Mouse (Mus musculus): ENCODE data around the gene Cabp4. TPM values are rescaled to one million over a fixed set of nuclear protein-coding genes. Genes with fewer than 3 reads are reported as not detected.

Cabp4 gene
- polyA plus RNA-seq, 1 experiment from 2014 or later, result not detected

DNA sequence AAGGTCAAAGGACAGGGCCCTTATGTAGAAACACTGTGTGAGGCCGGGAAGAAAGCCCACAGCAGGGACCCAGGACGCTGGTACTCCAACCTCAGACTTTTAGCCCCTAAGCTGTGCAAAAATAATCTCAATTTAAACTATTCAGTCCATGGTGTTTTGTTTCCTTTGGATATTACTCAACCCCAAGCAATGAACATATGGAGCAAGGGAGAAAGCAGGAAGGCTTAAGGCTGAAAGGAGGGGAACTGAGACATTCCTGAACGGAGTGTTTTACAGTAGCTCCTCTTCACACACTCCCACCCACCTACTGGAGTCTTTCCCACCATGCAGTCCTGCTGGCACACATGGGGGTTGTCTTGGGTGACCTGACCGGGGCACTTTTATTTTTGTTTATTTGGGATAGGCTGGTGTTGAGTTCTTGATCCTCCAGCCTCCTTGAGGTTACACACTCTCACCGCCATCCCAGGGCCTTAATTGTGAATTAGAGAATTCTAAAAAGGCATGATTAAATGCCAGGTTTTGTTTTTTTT, 49.0 kb downstream of the Cabp4 start:
- Histone ChIP-seq H3K27me3 (replicated peaks; ENCODE audit: control insufficient read depth, insufficient read depth, low read length) (peaks cover 7% of the 10 kb centered on the region), H3K9me3 (ENCODE audit: control insufficient read depth, low read length) (no peaks in the 10 kb centered on the region), H3K4me1 (ENCODE audit: control insufficient read depth, insufficient read depth, low read length) (peaks cover 12% of the 10 kb centered on the region), H3K4me2 (ENCODE audit: low read depth, low read length) (no peak overlapping the region), H3K36me3 (ENCODE audit: control insufficient read depth, insufficient read depth, low read length) (no peaks in the 10 kb centered on the region), H3K4me3 (ENCODE audit: low read depth, low read length) (no peak overlapping the region), H3K27ac (replicated peaks; ENCODE audit: low read depth, low read length) (no peak overlapping the region), H3K9ac (ENCODE audit: low read depth, low read length) (no peak overlapping the region)
- DNase-seq (ENCODE audit: low spot score) (no peak), ATAC-seq (ENCODE audit: low read depth) (no peak)
- WGBS, result 68% methylated on average over 5 of the region's 5 CpGs

DNA sequence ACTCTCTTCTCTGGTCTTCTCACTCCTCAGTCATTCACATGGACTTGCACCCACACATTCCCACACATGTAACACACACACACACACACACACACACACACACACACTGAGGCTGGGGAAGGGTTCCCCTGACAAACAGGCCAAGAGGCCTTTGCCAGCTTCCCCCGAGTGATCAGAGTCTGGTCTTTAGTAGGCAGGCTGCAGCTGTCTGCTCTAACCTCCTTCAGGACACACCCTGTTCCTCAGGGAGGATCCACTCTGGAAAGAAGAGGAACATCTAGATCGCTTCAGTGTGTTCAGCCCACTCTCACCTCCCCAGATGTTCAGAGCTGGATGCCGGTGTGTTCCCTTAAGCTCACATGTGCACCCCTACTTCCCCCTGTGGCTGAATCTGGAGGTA, 49.5 kb downstream of the Cabp4 start:
- DNase-seq (ENCODE audit: low spot score), result no peak
- ATAC-seq (ENCODE audit: low read depth), result no peak
- Histone ChIP-seq H3K4me1 (ENCODE audit: control insufficient read depth, insufficient read depth, low read length) (peaks cover 7% of the 10 kb centered on the region; the same call in 1 of the 2 replicates), H3K36me3 (ENCODE audit: control insufficient read depth, insufficient read depth, low read length) (no peaks in the 10 kb centered on the region), H3K4me2 (ENCODE audit: low read depth, low read length) (no peak overlapping the region), H3K9ac (ENCODE audit: low read depth, low read length) (no peak overlapping the region), H3K27me3 (replicated peaks; ENCODE audit: control insufficient read depth, insufficient read depth, low read length) (peaks cover 3% of the 10 kb centered on the region), H3K4me3 (ENCODE audit: low read depth, low read length) (no peak overlapping the region), H3K9me3 (ENCODE audit: control insufficient read depth, low read length) (no peaks in the 10 kb centered on the region), H3K27ac (replicated peaks; ENCODE audit: low read depth, low read length) (no peak overlapping the region)
- WGBS, result 67% methylated on average over 3 of the region's 3 CpGs

DNA sequence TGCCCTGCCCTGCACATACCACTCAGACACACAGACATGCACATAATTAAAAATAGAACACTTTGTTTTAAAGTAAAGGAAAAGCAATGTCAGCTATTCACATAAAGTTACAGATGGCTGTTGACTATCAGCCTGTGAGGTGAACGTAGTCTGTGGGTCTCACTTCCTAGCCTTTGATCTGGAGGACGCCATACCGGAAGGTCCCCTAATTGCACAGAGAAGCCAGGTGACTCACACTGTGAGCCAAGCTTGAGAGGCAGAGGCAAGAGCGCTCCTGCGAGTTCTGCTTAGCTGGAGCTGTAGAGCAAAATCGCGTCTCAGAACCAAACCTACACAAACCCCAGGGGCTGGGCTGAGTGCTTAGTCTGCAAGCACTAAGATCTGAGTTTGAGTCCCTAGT, 50.1 kb downstream of the Cabp4 start:
- no peak overlapping the region for H3K9ac ChIP-seq (ENCODE audit: low read depth, low read length)
- no peaks in the 10 kb centered on the region for H3K36me3 ChIP-seq (ENCODE audit: control insufficient read depth, insufficient read depth, low read length)
- peaks cover 4% of the 10 kb centered on the region; the same call in 1 of the 2 replicates for H3K4me1 ChIP-seq (ENCODE audit: control insufficient read depth, insufficient read depth, low read length)
- WGBS, result 72% methylated on average over 7 of the region's 7 CpGs
- no peak overlapping the region for H3K4me3 ChIP-seq (ENCODE audit: low read depth, low read length)
- no peaks in the 10 kb centered on the region for H3K27me3 ChIP-seq (replicated peaks; ENCODE audit: control insufficient read depth, insufficient read depth, low read length)
- no peaks in the 10 kb centered on the region for H3K9me3 ChIP-seq (ENCODE audit: control insufficient read depth, low read length)
- ATAC-seq (ENCODE audit: low read depth) (no peak), DNase-seq (ENCODE audit: low spot score) (no peak)
- no peak overlapping the region for H3K27ac ChIP-seq (replicated peaks; ENCODE audit: low read depth, low read length)
- no peak overlapping the region for H3K4me2 ChIP-seq (ENCODE audit: low read depth, low read length)

DNA sequence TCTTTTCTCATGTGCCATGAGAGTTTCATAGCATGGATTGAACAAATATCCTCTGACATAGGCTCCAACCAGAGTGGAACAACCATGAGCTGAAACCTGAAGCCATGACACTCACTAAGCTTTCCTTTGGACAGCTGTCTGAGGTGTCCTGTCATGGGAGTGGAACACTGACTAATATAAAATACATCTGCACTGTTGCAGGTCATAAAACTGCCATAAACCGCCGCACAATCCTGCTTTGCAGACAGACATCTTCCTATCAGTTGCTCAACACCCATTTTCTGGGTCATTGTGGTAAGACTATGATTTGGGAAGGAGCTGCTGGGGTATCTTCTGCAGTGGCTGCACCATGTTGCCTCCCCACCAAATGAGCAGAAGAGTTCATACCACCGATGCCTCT, 51.1 kb downstream of the Cabp4 start:
- peaks cover 4% of the 10 kb centered on the region; the same call in 1 of the 2 replicates for H3K4me1 ChIP-seq (ENCODE audit: control insufficient read depth, insufficient read depth, low read length)
- no peaks in the 10 kb centered on the region for H3K27me3 ChIP-seq (replicated peaks; ENCODE audit: control insufficient read depth, insufficient read depth, low read length)
- no peak overlapping the region for H3K4me2 ChIP-seq (ENCODE audit: low read depth, low read length)
- no peaks in the 10 kb centered on the region for H3K36me3 ChIP-seq (ENCODE audit: control insufficient read depth, insufficient read depth, low read length)
- 90% methylated on average over 3 of the region's 3 CpGs for WGBS
- H3K9me3 ChIP-seq (ENCODE audit: control insufficient read depth, low read length), result no peaks in the 10 kb centered on the region
- H3K4me3 ChIP-seq (ENCODE audit: low read depth, low read length), result no peak overlapping the region
- no peak overlapping the region for H3K27ac ChIP-seq (replicated peaks; ENCODE audit: low read depth, low read length)
- ATAC-seq (ENCODE audit: low read depth) (no peak), DNase-seq (ENCODE audit: low spot score) (no peak)
- H3K9ac ChIP-seq (ENCODE audit: low read depth, low read length), result no peak overlapping the region

DNA sequence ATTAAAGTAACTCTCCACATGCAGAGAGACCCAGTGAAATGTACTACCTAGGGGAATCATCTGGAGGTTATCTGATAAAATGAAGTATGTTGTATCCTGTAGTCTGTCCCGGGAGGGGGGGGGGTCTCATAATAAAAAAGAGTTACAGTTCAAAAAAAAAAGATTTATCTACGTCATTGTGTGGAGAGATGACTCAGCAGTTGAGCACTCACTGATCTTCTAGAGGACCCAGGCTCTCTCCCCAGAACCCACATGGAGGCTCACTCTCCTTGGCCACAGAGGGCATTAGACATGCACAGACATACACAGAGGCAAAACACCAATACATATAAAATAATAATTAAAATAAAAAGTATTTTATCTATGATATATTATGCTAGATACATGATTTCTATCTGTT, 52.5 kb downstream of the Cabp4 start:
- no peaks in the 10 kb centered on the region for H3K36me3 ChIP-seq (ENCODE audit: control insufficient read depth, insufficient read depth, low read length)
- no peak overlapping the region for H3K27ac ChIP-seq (replicated peaks; ENCODE audit: low read depth, low read length)
- no peak for ATAC-seq (ENCODE audit: low read depth)
- H3K9me3 ChIP-seq (ENCODE audit: control insufficient read depth, low read length), result no peaks in the 10 kb centered on the region
- H3K4me2 ChIP-seq (ENCODE audit: low read depth, low read length), result no peak overlapping the region
- no peak overlapping the region for H3K4me3 ChIP-seq (ENCODE audit: low read depth, low read length)
- H3K4me1 ChIP-seq (ENCODE audit: control insufficient read depth, insufficient read depth, low read length), result no peaks in the 10 kb centered on the region
- H3K27me3 ChIP-seq (replicated peaks; ENCODE audit: control insufficient read depth, insufficient read depth, low read length), result no peaks in the 10 kb centered on the region
- H3K9ac ChIP-seq (ENCODE audit: low read depth, low read length), result no peak overlapping the region
- DNase-seq (ENCODE audit: low spot score), result no peak
- WGBS, result 58% methylated on average over 2 of the region's 2 CpGs

DNA sequence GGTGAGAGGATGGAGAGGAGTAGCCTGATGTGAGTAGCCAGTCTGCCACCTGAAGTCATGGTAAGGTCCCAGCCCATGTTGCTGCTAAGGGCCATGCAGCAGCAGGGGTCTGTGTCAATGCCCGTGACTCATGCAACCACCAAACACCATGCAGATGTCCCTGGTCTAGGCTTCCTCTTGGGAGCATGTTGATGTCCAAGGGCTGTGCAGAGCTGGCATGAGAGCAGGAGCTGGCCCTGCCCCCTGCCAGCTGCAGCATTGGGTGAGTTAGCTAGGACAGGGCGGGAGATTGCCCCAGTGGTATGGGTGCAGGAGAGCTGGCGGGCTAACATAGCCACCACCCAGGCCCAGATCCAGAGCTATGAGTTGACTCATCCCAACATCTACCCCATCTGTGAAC, 53.4 kb downstream of the Cabp4 start:
- Histone ChIP-seq H3K27ac (replicated peaks; ENCODE audit: low read depth, low read length) (no peak overlapping the region), H3K9me3 (ENCODE audit: control insufficient read depth, low read length) (no peaks in the 10 kb centered on the region), H3K4me3 (ENCODE audit: low read depth, low read length) (no peak overlapping the region), H3K9ac (ENCODE audit: low read depth, low read length) (no peak overlapping the region), H3K27me3 (replicated peaks; ENCODE audit: control insufficient read depth, insufficient read depth, low read length) (no peaks in the 10 kb centered on the region), H3K4me2 (ENCODE audit: low read depth, low read length) (no peak overlapping the region), H3K36me3 (ENCODE audit: control insufficient read depth, insufficient read depth, low read length) (no peaks in the 10 kb centered on the region), H3K4me1 (ENCODE audit: control insufficient read depth, insufficient read depth, low read length) (no peaks in the 10 kb centered on the region)
- WGBS, result 82% methylated on average over 3 of the region's 3 CpGs
- ATAC-seq (ENCODE audit: low read depth), result no peak
- DNase-seq (ENCODE audit: low spot score), result no peak

DNA sequence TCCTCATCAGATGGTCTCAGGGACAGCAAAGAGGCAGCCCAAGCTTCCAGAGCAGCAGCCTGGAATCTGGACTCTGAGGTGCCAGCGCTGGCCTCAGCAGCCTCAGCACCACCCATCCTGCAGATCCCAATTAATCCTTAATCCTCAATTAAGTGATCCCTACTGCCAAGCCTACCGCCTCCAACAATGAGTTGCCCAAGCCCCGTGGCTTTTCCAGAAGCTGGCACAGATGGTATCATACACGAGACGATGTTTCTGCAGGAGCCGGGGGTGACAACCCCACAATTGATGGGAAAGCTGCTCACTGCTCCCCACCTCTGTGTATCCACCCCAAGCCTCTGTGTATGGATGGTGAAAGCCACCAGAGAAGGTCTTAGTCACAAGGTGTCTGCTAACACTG, 54.7 kb downstream of the Cabp4 start:
- H3K9me3 ChIP-seq (ENCODE audit: control insufficient read depth, low read length), result no peaks in the 10 kb centered on the region
- WGBS, result 69% methylated on average over 6 of the region's 6 CpGs
- H3K27me3 ChIP-seq (replicated peaks; ENCODE audit: control insufficient read depth, insufficient read depth, low read length), result no peaks in the 10 kb centered on the region
- no peaks in the 10 kb centered on the region for H3K36me3 ChIP-seq (ENCODE audit: control insufficient read depth, insufficient read depth, low read length)
- ATAC-seq (ENCODE audit: low read depth), result no peak
- no peak for DNase-seq (ENCODE audit: low spot score)
- no peak overlapping the region for H3K9ac ChIP-seq (ENCODE audit: low read depth, low read length)
- no peak overlapping the region for H3K27ac ChIP-seq (replicated peaks; ENCODE audit: low read depth, low read length)
- H3K4me1 ChIP-seq (ENCODE audit: control insufficient read depth, insufficient read depth, low read length), result no peaks in the 10 kb centered on the region
- no peak overlapping the region for H3K4me2 ChIP-seq (ENCODE audit: low read depth, low read length)
- no peak overlapping the region for H3K4me3 ChIP-seq (ENCODE audit: low read depth, low read length)

DNA sequence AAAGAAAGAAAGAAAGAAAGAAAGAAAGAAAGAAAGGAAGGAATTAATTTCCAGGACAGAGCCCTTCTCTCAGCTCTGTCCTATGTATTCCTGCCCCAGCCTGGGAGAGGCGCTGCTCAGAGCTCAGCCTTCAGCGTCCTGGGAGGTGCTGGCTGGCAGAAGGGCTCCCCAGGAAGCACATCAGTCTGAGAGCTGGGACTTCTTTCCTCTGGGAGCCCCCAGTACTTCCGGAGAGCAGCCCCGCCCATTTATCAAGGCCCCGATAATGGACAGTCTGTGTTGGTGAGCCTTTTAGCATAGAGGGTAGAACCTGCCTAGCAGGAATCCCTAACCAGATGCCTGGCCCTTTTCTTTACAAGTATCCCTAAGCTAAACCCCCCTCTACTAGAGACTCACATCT, 55.7 kb downstream of the Cabp4 start:
- H3K9me3 ChIP-seq (ENCODE audit: control insufficient read depth, low read length), result no peaks in the 10 kb centered on the region
- H3K27ac ChIP-seq (replicated peaks; ENCODE audit: low read depth, low read length), result no peak overlapping the region
- H3K4me2 ChIP-seq (ENCODE audit: low read depth, low read length), result no peak overlapping the region
- no peaks in the 10 kb centered on the region for H3K4me1 ChIP-seq (ENCODE audit: control insufficient read depth, insufficient read depth, low read length)
- no peak overlapping the region for H3K4me3 ChIP-seq (ENCODE audit: low read depth, low read length)
- DNase-seq (ENCODE audit: low spot score) (no peak), ATAC-seq (ENCODE audit: low read depth) (no peak)
- H3K27me3 ChIP-seq (replicated peaks; ENCODE audit: control insufficient read depth, insufficient read depth, low read length), result no peaks in the 10 kb centered on the region
- H3K9ac ChIP-seq (ENCODE audit: low read depth, low read length), result no peak overlapping the region
- H3K36me3 ChIP-seq (ENCODE audit: control insufficient read depth, insufficient read depth, low read length), result no peaks in the 10 kb centered on the region
- 45% methylated on average over 5 of the region's 5 CpGs for WGBS

DNA sequence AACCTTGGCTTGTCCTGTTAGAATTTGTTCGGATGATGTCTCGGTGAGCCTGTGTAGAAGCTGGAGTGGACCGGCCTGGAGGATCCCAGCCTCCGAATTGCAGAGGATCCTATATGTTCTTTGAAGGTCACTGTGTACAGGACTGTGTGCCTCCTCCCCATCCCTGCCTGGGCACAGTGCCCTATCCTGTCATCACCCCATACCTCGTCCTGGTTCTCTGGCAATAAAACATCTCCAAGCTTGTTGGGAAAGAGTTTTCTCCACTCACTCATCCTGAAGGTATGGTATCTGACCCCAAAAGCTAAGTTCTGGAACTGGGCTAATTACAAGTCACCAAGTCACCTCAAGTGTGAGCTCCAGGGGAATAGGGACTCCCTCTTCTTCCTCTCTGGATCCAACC, 56.7 kb downstream of the Cabp4 start:
- H3K9ac ChIP-seq (ENCODE audit: low read depth, low read length), result no peak overlapping the region
- no peak for DNase-seq (ENCODE audit: low spot score)
- no peaks in the 10 kb centered on the region for H3K27me3 ChIP-seq (replicated peaks; ENCODE audit: control insufficient read depth, insufficient read depth, low read length)
- 93% methylated on average over 5 of the region's 5 CpGs for WGBS
- H3K36me3 ChIP-seq (ENCODE audit: control insufficient read depth, insufficient read depth, low read length), result no peaks in the 10 kb centered on the region
- ATAC-seq (ENCODE audit: low read depth), result no peak
- H3K9me3 ChIP-seq (ENCODE audit: control insufficient read depth, low read length), result no peaks in the 10 kb centered on the region
- no peak overlapping the region for H3K4me2 ChIP-seq (ENCODE audit: low read depth, low read length)
- no peaks in the 10 kb centered on the region for H3K4me1 ChIP-seq (ENCODE audit: control insufficient read depth, insufficient read depth, low read length)
- H3K27ac ChIP-seq (replicated peaks; ENCODE audit: low read depth, low read length), result no peak overlapping the region
- no peak overlapping the region for H3K4me3 ChIP-seq (ENCODE audit: low read depth, low read length)
